Mouse (Mus musculus) gastrocnemius, postnatal 25 days (tissue): Measurements from ENCODE around the gene Gdf11. TPM values are rescaled to one million over a fixed set of nuclear protein-coding genes. Genes with fewer than 3 reads are reported as not detected.

Source experiments
- DNase-seq: peaks from one replicate; pipeline ENCODE4 v3.0.0; 2022
- long read RNA-seq, 2 experiments: library from polyadenylated mRNA; stranded (forward); transcript quantifications; one replicate each; pipeline ENCODE4 v2.0.0; 2021
- total RNA-seq, 2 experiments: library from RNA; stranded (reverse); gene quantifications; 1 replicate in 1 of 2; 2 replicates in 1 of 2; pipeline ENCODE4 v1.2.3; 2021

Gdf11 gene
- total RNA-seq, result 1 to 10 TPM; 3.9 to 4.1 TPM
- long read RNA-seq, experiment 1, partial matches to known transcripts, result 0 of 1 reads
- long read RNA-seq, experiment 1, other reads (novel, unspliced or antisense), result 1 of 1 reads
- long read RNA-seq, experiment 2, partial matches to known transcripts, result 1 of 2 reads
- long read RNA-seq, experiment 2, other reads (novel, unspliced or antisense), result 1 of 2 reads

- peak; percentile 61 for DNase-seq
These were observed at the start of gene Gdf11 for GRCm38 (mm10) chr10:128891296-128892094. Gdf11 (minus strand) TSS chr10:128891718.

GRCm38 (mm10) chr10:128940475-128941061 is 49.0 kb upstream of the Gdf11 start:
- DNase-seq, result no peak

- no peak for DNase-seq
These were observed 47.5 kb upstream of the Gdf11 start for GRCm38 (mm10) chr10:128938974-128939373.

- DNase-seq, result peak; percentile 91
These were observed 46.9 kb upstream of the Gdf11 start for GRCm38 (mm10) chr10:128938457-128938856.

GRCm38 (mm10) chr10:128937756-128938390 is 46.4 kb upstream of the Gdf11 start:
- peak; percentile 53 for DNase-seq

GRCm38 (mm10) chr10:128935826-128936440 is 44.4 kb upstream of the Gdf11 start:
- DNase-seq, result peak; percentile 72

GRCm38 (mm10) chr10:128934997-128935787 is 43.7 kb upstream of the Gdf11 start:
- DNase-seq, result no peak

- no peak for DNase-seq
These were observed 42.6 kb upstream of the Gdf11 start for GRCm38 (mm10) chr10:128933976-128934721.

- DNase-seq, result peak; percentile 64
These were observed 42.1 kb upstream of the Gdf11 start, which contains the start of gene Itga7 for GRCm38 (mm10) chr10:128933574-128933973. Itga7 (plus strand) TSS chr10:128933818.

- DNase-seq, result peak; percentile 74
These were observed 39.9 kb upstream of the Gdf11 start for GRCm38 (mm10) chr10:128931441-128931840.

- DNase-seq, result no peak
These were observed 38.3 kb upstream of the Gdf11 start for GRCm38 (mm10) chr10:128929638-128930378.

GRCm38 (mm10) chr10:128928356-128928755 is 36.8 kb upstream of the Gdf11 start:
- DNase-seq, result no peak

GRCm38 (mm10) chr10:128923935-128924334 is 32.4 kb upstream of the Gdf11 start, which contains the start of gene Bloc1s1:
Bloc1s1 (minus strand) TSS chr10:128924035.
- DNase-seq, result no peak

GRCm38 (mm10) chr10:128923013-128923691 is 31.6 kb upstream of the Gdf11 start:
- peak; percentile 97 for DNase-seq

- DNase-seq, result no peak
These were observed 31.2 kb upstream of the Gdf11 start, which contains the start of gene Rdh5 for GRCm38 (mm10) chr10:128922822-128923012. Rdh5 (minus strand) TSS chr10:128922888.

GRCm38 (mm10) chr10:128921883-128922821 is 30.6 kb upstream of the Gdf11 start:
- DNase-seq, result no peak

GRCm38 (mm10) chr10:128921251-128921650 is 29.7 kb upstream of the Gdf11 start:
- no peak for DNase-seq

- peak; percentile 51 for DNase-seq
These were observed 29.2 kb upstream of the Gdf11 start for GRCm38 (mm10) chr10:128920736-128921161.
